Mouse (Mus musculus) midbrain, embryonic 14.5 days (tissue): Measurements from ENCODE around the gene Cilp. TPM values are rescaled to one million over a fixed set of nuclear protein-coding genes. Genes with fewer than 3 reads are reported as not detected.
A peak's percentile ranks its signal among the peaks of the same experiment; 100 is the strongest.

Experiments
- ATAC-seq: fragments of 200-750 bp; cut with Nextera tagmentation; 2 replicates; pipeline ENCODE4 v1.8.0; 2017; ENCODE audit warnings: moderate number of reproducible peaks, moderate library complexity; ENCODE audit not compliant: low FRiP score, low TSS enrichment
- DNase-seq: peaks from one replicate; pipeline ENCODE4 v3.0.0-alpha.2; 2015
- H3K27ac ChIP-seq: fragments of 300-500 bp; sonication (generic); replicated peaks from 2 replicates; pipeline ENCODE4 v1.5.1; 2014; ENCODE audit warnings: mild to moderate bottlenecking, low read depth, low read length, moderate library complexity
- H3K27me3 ChIP-seq: fragments of 300-500 bp; sonication (generic); 2 replicates; pipeline ENCODE4 v1.6.1; 2014; ENCODE audit warnings: low read length, control low read depth, mixed read lengths; ENCODE audit not compliant: control insufficient read depth, insufficient read depth
- H3K36me3 ChIP-seq: fragments of 300-500 bp; sonication (generic); 2 replicates; pipeline ENCODE4 v1.6.1; 2014; ENCODE audit warnings: low read length, control low read depth; ENCODE audit not compliant: control insufficient read depth, insufficient read depth
- H3K4me1 ChIP-seq: fragments of 300-500 bp; sonication (generic); 2 replicates; pipeline ENCODE4 v1.6.1; 2014; ENCODE audit warnings: mild to moderate bottlenecking, antibody characterized with exemption, low read length, control low read depth; ENCODE audit not compliant: control insufficient read depth, insufficient read depth
- H3K4me2 ChIP-seq: fragments of 300-500 bp; sonication (generic); 2 replicates; pipeline ENCODE4 v1.6.1; 2014; ENCODE audit warnings: mild to moderate bottlenecking, low read length, moderate library complexity
- H3K4me3 ChIP-seq: fragments of 300-500 bp; sonication (generic); replicated peaks from 2 replicates; pipeline ENCODE4 v1.5.1; 2014; ENCODE audit warnings: low read depth, low read length
- H3K9ac ChIP-seq: fragments of 300-500 bp; sonication (generic); replicated peaks from 2 replicates; pipeline ENCODE4 v1.6.1; 2014; ENCODE audit warnings: mild to moderate bottlenecking, low read length, moderate library complexity
- H3K9me3 ChIP-seq: fragments of 300-500 bp; sonication (generic); 2 replicates; pipeline ENCODE4 v1.6.1; 2016; ENCODE audit warnings: low read length, control low read depth, mixed read lengths; ENCODE audit not compliant: control insufficient read depth
- WGBS: fragments of 180-500 bp; shearing (Covaris S2); extraction: QIAGEN DNeasy Blood & Tissue Kit; methylation state at CpG from one replicate; pipeline ENCODE4 v1.1.7; 2014; 5-methylcytosine and 5-hydroxymethylcytosine counted together
- polyA plus RNA-seq: library from polyadenylated mRNA; unstranded; fragments of >200 nt; fragmentation: Nextera tagmentation; extraction: Ambion mirVana; gene quantifications from 2 replicates; pipeline ENCODE4 v1.2.1, GENCODE M21; 2014

The Cilp gene
- polyA plus RNA-seq, 1 experiment from 2014 or later = 0.17 TPM

- Histone ChIP-seq H3K27ac (0 out of 2 replicates have a peak overlapping the region, but pooled peaks have one; percentile 26), H3K4me3 (no peak overlapping the region), H3K27me3 (no peaks in the 10 kb centered on the region), H3K9me3 (no peaks in the 10 kb centered on the region), H3K9ac (no peak overlapping the region), H3K4me1 (0 out of 2 replicates have a peak, but pooled peaks cover 6% of the 10 kb centered on the region), H3K36me3 (peaks cover 11% of the 10 kb centered on the region; the same call in 1 of the 2 replicates), H3K4me2 (no peak overlapping the region)
- WGBS = 47% methylated on average over 8 of the region's 8 CpGs
- DNase-seq (peak; percentile 48), ATAC-seq (peak; percentile 63; the same call in 1 of the 2 replicates)
Observed at GRCm38 (mm10) chr9:65231284-65231683, 33.7 kb upstream of the Cilp start.

- Histone ChIP-seq H3K27ac (no peak overlapping the region), H3K4me3 (no peak overlapping the region), H3K4me1 (0 out of 2 replicates have a peak, but pooled peaks cover 6% of the 10 kb centered on the region), H3K4me2 (no peak overlapping the region), H3K9me3 (no peaks in the 10 kb centered on the region), H3K36me3 (peaks cover 11% of the 10 kb centered on the region; the same call in 1 of the 2 replicates), H3K9ac (no peak overlapping the region), H3K27me3 (no peaks in the 10 kb centered on the region)
- no peak for DNase-seq
- WGBS = 93% methylated on average over 9 of the region's 9 CpGs
- no peak for ATAC-seq
Observed at GRCm38 (mm10) chr9:65233243-65233985, 31.6 kb upstream of the Cilp start.

GRCm38 (mm10) chr9:65234734-65235133 is 30.2 kb upstream of the Cilp start:
- H3K4me1 ChIP-seq = 0 out of 2 replicates have a peak, but pooled peaks cover 6% of the 10 kb centered on the region
- no peaks in the 10 kb centered on the region for H3K27me3 ChIP-seq
- WGBS = 80% methylated on average over 3 of the region's 3 CpGs
- no peak overlapping the region for H3K4me3 ChIP-seq
- no peak overlapping the region for H3K27ac ChIP-seq
- H3K4me2 ChIP-seq = no peak overlapping the region
- ATAC-seq (no peak), DNase-seq (no peak)
- peaks cover 11% of the 10 kb centered on the region; the same call in 1 of the 2 replicates for H3K36me3 ChIP-seq
- H3K9me3 ChIP-seq = no peaks in the 10 kb centered on the region
- H3K9ac ChIP-seq = no peak overlapping the region

- H3K4me1 ChIP-seq = 0 out of 2 replicates have a peak, but pooled peaks cover 6% of the 10 kb centered on the region
- H3K36me3 ChIP-seq = peaks cover 7% of the 10 kb centered on the region; the same call in 1 of the 2 replicates
- H3K4me3 ChIP-seq = no peak overlapping the region
- no peak overlapping the region for H3K9ac ChIP-seq
- H3K9me3 ChIP-seq = no peaks in the 10 kb centered on the region
- DNase-seq = no peak
- no peak for ATAC-seq
- WGBS = 63% methylated on average over 1 of the region's 1 CpGs
- H3K4me2 ChIP-seq = no peak overlapping the region
- H3K27me3 ChIP-seq = no peaks in the 10 kb centered on the region
- H3K27ac ChIP-seq = no peak overlapping the region
Observed at GRCm38 (mm10) chr9:65235601-65236000, 29.4 kb upstream of the Cilp start.

GRCm38 (mm10) chr9:65237616-65238015 is 27.4 kb upstream of the Cilp start:
- no peak overlapping the region for H3K4me3 ChIP-seq
- 84% methylated on average over 11 of the region's 11 CpGs for WGBS

GRCm38 (mm10) chr9:65238191-65238760 is 26.7 kb upstream of the Cilp start:
- DNase-seq (no peak), ATAC-seq (no peak)
- H3K4me3 ChIP-seq = no peak overlapping the region
- H3K4me2 ChIP-seq = no peak overlapping the region
- 82% methylated on average over 13 of the region's 13 CpGs for WGBS
- no peaks in the 10 kb centered on the region for H3K27me3 ChIP-seq
- no peak overlapping the region for H3K27ac ChIP-seq
- H3K4me1 ChIP-seq = no peaks in the 10 kb centered on the region
- H3K9ac ChIP-seq = no peak overlapping the region
- no peaks in the 10 kb centered on the region for H3K9me3 ChIP-seq
- peaks cover 4% of the 10 kb centered on the region; the same call in 1 of the 2 replicates for H3K36me3 ChIP-seq

More at GRCm38 (mm10) chr9:65237616-65238015, 27.4 kb upstream of the Cilp start:
- Histone ChIP-seq H3K9ac (no peak overlapping the region), H3K9me3 (no peaks in the 10 kb centered on the region), H3K4me1 (no peaks in the 10 kb centered on the region), H3K27me3 (no peaks in the 10 kb centered on the region), H3K36me3 (peaks cover 7% of the 10 kb centered on the region; the same call in 1 of the 2 replicates), H3K4me2 (no peak overlapping the region), H3K27ac (no peak overlapping the region)
- no peak for ATAC-seq
- DNase-seq = no peak

GRCm38 (mm10) chr9:65239176-65239575 is 25.8 kb upstream of the Cilp start:
- WGBS = 97% methylated on average over 4 of the region's 4 CpGs
- Histone ChIP-seq H3K36me3 (peaks cover 4% of the 10 kb centered on the region; the same call in 1 of the 2 replicates), H3K4me1 (no peaks in the 10 kb centered on the region), H3K9ac (no peak overlapping the region), H3K4me2 (no peak overlapping the region), H3K27me3 (no peaks in the 10 kb centered on the region), H3K4me3 (no peak overlapping the region), H3K27ac (no peak overlapping the region), H3K9me3 (no peaks in the 10 kb centered on the region)
- DNase-seq (no peak), ATAC-seq (no peak)

GRCm38 (mm10) chr9:65239731-65240130 is 25.2 kb upstream of the Cilp start:
- no peak overlapping the region for H3K9ac ChIP-seq
- H3K4me2 ChIP-seq = no peak overlapping the region
- ATAC-seq = no peak
- WGBS = 95% methylated on average over 5 of the region's 5 CpGs
- no peak overlapping the region for H3K27ac ChIP-seq
- H3K9me3 ChIP-seq = no peaks in the 10 kb centered on the region
- peaks cover 4% of the 10 kb centered on the region; the same call in 1 of the 2 replicates for H3K36me3 ChIP-seq
- no peaks in the 10 kb centered on the region for H3K4me1 ChIP-seq
- no peak overlapping the region for H3K4me3 ChIP-seq
- DNase-seq = no peak
- no peaks in the 10 kb centered on the region for H3K27me3 ChIP-seq
